Mouse (Mus musculus) spleen, embryonic (tissue): ENCODE data around the gene Krtcap2.

Experiments used
- CTCF ChIA-PET: fragments of 350-600 bp; sonication (Branson Sonifier 250); formaldehyde crosslinking; loops from one replicate; lab custom pipeline; 2022; lab: Charles Lee

Gene Krtcap2

DNA sequence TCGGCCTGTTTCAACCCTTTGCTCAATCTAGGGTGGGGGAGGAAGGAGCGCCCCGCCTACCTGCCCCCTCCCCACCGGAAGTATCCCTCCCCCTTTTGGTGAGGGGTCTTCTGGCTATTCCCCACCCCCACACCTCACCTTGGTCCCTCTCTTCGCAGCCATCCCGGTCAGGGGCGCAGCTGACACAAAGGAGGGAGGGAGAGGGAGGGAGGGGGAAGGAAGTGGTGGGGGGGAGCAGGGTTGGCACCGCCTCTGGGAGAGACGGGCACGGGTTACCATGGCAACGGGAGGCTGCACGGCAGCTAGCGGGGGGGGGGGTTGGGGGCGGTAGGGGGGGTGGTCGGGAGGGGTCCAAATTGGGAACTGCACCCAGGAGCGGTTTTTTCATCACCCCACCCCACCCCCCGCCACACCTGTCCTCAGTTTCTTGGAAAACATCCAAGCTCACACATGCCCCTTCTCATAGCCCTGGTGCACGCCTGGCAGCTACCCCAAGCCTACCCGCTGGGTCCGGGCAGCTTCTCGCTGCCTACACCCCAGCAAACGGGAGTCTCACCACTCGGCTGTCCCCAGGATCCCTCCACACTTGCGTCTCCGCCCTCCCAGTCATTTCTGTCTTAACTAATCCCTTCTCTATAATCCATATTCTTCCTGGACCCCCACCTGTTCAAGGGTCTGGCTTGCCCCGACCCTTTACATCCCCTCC is 631 bp upstream of the Krtcap2 start:
- CTCF ChIA-PET = interaction anchor here (0.6 to 1.5 kb wide), 6 partner anchors 11 to 973 kb away, joined by 4 to 6 read pairs (median 5); partner anchors contain the start of gene Efna1

DNA sequence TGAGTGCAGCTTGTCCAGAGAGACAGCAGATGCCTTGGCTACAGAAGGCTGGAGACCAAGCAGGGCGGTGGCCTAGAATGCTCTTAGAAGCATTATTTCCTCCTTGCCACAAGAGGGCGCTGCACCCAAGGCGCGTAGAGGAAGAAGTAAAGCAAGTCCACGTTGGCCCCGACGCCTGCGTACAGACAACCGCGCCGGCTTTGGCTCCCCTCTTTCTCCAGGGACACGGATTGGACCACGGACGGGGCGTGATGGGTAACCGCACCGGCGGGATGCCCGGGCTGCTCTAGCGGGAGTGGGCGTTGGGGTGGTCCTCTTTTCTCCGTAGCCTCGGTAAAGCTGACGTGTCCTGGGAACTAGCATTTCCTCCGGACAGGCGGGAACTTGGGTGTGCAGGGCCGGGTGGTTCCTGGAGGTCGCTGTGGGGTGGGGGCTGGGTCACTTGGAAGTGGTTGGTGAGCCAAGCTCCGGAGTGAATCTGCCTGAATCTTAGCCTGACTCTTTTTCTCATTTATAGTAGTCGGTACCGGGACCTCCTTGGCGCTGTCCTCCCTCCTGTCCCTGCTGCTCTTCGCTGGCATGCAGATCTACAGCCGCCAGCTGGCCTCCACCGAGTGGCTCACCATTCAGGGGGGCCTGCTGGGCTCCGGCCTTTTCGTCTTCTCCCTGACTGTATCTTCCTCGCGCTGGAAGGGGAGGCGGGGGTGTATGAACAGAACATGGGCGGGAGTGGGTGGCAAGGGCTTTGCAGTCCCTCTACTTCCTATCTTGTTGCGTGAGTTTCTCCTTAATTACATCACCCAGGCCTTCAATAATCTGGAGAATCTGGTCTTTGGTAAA is 715 bp downstream of the Krtcap2 start, which contains the start of gene Trim46:
TSS of gene Trim46 (minus strand) at position 49 of the 840 bp plus-strand sequence.
- CTCF ChIA-PET = interaction anchor here (0.6 to 1.5 kb wide), 5 partner anchors 20 to 358 kb away, joined by 3 to 6 read pairs (median 5); partner anchors contain the start of genes Efna1 and Gba

DNA sequence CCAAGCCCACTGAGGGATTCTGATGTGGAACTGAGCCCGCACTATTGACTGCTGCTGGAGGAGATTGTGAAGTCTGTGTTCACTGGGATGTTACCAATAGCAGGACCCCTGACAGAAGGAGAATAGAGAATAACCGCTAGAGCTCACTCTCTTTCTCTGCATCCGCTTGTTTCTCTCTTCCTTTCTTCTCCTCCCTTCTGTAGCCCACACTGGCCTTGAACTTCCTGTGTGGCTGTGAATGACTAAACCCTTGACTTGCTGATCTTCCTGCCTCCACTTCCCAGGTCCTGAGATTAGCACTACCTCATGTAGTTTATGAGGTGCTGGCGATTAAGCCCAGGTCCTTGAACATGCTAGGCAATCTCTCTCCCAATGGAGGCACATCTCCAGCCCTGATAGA is 1.7 kb downstream of the Krtcap2 start:
- CTCF ChIA-PET = no interaction called here

DNA sequence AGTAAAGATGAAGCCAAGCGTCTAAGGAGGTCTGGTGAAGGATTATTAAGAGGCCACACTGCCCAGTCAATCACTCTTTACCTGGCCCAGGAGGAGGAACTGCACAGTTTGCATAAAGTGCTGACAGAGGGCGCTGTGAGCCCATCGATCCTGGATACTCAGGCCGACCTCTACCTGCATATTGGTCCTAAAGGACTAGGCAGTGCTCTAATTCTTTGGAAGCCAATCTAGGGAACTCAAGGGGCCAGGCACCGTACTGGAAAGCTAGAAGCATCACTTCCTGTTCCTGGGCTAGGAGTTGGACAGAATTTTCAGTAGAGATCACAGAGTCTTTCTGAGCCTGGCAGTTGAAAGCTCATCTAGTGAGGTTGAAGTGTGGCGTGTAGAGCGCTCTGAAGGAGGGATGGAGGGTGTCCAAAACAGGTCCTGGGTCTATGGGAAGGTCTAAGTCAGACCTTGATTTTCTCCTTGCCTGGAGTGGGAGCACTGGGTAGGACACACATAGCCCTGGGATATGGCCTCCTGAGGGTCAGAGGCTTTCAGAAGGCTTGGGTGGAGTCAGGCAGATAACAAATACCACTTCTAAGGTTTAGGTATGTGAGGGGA is 4.8 kb downstream of the Krtcap2 start:
- CTCF ChIA-PET = interaction anchor here (0.6 to 2.5 kb wide), 4 partner anchors 20 to 54 kb away, joined by 3 to 12 read pairs (median 4); partner anchors contain the start of genes Efna1 and Slc50a1

DNA sequence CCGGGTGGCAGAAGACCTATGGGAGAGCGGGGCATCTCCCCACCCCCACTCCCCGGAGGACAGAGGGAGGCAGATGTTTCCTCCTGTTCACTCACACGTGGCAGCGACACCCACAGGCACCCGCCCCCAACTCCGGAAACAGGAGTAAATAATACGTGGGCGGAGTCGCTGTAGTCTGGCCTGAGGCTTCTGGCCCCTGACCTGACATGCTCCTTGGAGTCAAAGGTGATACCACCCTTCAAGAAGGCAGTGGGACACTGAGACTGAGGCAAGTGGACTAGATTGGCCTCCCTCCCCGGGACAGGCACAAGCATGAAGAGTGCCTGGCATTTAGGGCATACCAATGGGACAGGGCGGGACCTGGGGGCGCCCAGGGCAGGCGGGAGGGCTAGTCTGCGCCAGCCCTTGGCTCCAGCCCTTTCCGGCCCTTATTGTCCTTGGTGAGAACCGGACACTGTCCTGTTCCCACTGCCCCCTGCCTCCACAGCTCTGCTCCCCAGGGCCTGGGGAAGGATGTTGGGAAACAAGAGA is 5.7 kb downstream of the Krtcap2 start:
- CTCF ChIA-PET = interaction anchor here (0.5 to 2.5 kb wide), 4 partner anchors 19 to 192 kb away, joined by 3 to 12 read pairs (median 6); partner anchors contain the start of genes Efna1 and Slc50a1

DNA sequence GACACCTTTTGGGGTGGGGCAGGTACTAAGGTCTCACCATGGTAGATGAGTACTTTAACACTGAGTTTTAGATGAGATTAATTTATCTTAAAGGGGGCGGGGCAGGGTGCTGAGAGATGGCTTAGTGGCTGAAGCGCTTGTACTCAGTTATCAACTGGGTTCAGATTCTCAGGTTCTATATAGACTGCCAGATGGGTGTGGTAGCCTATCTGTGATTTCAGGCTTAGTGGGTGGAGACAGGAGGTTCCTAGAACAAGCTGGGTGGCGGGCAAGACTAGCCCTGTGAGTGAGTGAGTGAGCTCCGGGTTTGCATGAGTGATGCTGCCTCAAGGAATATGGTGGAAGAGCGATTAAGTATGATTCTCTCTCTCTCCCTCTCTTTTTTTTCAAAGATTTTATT is 9.2 kb downstream of the Krtcap2 start:
- CTCF ChIA-PET = no interaction called here

DNA sequence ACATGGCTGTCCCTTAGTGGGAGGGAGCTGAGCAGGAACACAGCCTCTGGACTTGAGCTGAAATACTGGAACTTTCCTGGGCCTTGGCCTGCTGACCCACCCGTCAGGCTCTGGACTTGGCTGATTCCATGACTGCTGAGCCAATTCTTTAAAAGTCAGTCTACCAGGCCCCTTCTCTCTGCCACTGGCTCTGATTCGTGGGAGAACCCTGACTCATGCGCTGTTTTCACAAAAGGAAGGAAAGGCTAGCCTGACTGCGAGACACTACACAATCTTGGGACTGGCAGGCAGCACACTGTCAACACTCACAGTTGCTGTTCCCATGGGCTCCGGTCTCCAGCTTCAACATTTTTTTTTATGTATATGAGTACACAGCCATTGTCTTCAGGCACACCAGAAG is 10.4 kb downstream of the Krtcap2 start:
- CTCF ChIA-PET = no interaction called here

DNA sequence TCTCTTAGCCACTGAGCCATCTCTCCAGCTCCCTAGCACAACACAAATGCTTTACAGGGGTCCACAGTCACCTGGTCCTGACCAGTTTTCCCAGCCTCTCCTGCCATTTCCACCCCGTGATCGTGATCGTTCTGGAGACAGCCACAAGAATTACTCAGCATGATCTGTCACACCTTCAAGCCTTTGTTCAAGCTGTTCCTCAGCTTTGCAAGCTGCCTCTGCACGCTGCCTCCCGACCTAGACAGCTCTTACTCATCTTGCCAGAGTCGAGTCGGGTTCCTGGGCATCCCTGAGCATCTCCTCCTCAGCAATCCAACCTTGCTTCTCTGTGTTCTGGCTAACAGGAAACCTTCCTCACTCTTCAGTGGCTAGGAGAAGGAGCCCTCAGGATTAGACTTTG is 13.3 kb downstream of the Krtcap2 start, which contains the start of gene Dpm3:
TSS of gene Dpm3 (plus strand) at position 283 of the 400 bp plus-strand sequence.
- CTCF ChIA-PET = no interaction called here

DNA sequence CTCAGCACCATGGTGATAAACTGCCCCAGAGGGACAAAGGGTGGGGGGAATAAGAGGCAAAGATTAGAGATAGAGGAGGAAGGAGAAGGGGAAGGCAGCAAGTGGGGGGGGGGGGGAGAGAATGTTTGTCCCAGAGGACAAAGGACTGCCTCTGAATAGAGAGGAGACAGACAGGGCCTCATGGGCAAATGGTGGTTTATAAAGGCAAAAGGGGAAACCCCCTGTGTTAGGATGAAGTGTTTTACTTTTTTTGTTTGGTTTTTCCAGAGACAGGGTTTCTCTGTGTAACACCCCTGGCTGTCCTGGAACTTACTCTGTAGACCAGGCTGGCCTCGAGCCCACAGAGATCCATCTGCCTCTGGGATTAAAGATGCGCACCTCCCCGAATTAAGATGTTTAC is 14.4 kb downstream of the Krtcap2 start:
- CTCF ChIA-PET = no interaction called here

DNA sequence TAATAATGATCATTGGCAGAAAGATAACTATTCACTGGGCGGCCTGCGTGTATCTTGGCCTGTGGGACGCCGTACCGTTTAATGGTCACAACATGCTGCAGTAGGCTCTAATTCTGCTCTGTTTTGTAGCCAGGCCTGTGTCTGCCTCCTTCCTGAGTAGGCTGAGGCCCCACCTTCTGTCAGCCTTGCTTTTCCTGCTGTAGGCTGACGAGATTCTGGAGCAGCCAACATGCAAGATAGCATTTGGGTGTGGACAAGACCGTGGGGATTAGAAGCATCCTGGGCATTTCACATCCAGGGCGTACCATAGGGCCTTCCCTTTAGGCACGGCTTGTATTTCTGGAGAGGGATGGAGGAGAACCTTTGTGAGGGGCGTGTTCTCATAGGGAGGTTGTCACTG is 16.7 kb downstream of the Krtcap2 start:
- CTCF ChIA-PET = interaction anchor here (0.7 kb wide), 1 partner anchor 70 kb away, joined by 6 read pairs; no protein-coding TSS in a partner anchor

DNA sequence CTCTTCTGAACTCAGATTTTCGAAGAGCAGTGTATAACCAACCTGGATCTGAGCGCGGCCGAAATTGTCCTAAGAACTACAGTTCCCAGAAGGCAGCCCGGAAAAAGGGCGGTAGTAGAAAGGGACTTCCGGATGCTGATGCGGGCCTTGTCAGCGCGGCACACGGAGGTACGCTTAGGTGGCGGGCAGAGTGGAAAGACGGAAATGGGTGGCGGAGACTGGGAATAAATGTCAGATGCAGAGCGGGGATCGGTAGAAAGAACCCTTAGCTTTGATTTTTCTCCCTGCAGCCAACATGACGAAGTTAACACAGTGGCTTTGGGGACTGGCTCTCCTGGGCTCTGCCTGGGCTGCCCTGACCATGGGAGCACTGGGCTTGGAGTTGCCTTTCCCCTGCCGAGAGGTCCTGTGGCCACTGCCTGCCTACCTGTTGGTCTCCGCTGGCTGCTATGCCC is 20.7 kb downstream of the Krtcap2 start:
- CTCF ChIA-PET = interaction anchor here (0.5 to 1.2 kb wide), 4 partner anchors 15 to 716 kb away, joined by 3 to 6 read pairs (median 4); no protein-coding TSS in a partner anchor

DNA sequence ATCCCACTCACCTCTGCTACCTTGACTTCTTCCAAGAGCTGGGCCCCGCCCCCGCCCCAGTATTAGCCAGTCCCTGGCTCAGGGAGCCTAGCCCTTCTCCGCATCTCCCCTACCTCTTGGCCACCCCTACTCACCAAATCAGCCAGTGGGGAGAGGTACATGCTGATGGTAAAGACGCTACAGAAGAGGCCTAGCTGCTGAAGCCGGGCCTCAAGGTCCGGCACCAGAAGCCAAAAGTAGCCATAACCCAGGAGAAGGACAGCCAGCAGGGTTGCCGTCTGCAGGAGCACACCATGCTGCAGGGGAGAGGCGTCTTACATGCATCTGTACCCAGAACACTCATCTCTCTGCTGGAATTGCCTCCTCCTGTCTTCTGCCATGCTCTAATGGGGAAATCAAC is 23.1 kb downstream of the Krtcap2 start:
- CTCF ChIA-PET = no interaction called here

DNA sequence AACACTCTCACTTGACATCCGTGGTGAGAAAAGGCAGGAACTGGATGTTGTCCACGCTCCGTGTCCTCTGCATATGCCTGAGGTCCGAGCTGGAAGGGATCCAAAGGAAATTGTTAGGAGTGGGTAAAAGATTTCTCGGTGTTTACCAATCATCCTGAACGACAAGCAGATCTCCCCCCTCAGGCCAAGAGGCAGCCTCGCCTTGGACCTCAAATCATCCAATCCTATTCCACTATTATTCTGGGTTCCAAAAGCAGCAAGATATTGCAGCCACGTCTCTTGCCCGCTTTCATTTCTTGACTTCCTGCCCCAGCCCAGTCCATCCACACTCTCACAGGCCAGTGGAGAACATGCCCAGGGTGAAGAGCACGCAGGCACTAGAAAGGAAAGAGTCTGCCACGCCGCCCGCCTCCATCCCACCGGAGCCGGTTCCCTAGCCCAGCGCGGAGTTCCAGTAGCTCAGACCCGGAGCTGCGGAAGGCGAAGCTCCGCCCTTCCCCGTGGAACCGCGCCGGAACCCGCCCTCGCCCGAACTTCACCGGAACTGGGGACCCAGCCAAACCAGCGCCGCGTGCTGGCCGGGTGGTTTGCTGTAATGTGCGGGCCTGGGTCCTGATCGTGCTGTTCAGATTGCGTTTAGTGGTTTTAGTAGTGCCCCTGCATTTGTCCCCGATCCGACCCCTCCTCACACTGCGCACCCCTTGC is 24.4 kb downstream of the Krtcap2 start, which contains the start of gene Slc50a1:
TSS of gene Slc50a1 (minus strand) at position 520 of the 705 bp plus-strand sequence.
- CTCF ChIA-PET = interaction anchor here (0.6 to 1.3 kb wide), 3 partner anchors 19 to 49 kb away, joined by 3 to 7 read pairs (median 4); no protein-coding TSS in a partner anchor

DNA sequence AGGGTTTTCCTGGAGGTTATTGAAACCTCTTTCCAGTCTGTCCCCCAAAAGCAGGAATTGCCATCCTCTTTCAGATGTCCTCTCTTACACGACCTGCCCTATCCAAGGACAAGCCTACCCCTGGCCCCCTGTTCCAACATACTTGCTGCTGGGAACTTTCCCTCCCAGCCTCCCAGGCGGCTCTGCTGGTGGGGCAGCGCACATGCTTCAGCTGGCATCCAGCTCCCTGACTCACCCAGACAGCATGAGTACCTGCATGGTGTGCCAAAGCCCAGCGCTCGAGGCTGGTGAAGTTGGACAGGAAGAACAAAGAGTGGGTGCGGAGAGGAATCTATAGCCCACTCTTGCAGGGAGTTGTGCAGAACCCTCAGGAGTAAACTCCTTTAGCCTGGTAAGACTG is 25.1 kb downstream of the Krtcap2 start:
- CTCF ChIA-PET = interaction anchor here (1.0 to 1.3 kb wide), 2 partner anchors 20 to 28 kb away, joined by 3 to 4 read pairs; no protein-coding TSS in a partner anchor

DNA sequence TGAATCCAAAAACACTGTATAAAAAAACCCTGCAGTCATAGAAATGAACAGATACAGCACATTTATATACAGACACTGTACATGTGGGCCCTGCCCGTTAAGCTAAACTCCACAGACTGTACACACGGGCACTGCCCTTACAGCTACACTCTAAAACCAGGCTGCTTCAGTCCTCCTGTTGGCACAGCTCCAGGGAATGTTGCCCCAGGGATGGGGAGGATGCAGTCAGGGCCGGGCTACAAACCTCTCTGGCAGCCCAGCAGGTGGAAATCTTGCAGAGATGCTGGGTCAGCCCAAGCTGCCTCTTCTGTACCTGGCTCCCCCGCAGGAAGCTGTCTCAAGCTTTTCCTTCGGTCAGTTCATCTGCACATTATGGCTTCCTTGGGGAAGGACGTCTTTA is 26.0 kb downstream of the Krtcap2 start:
- CTCF ChIA-PET = interaction anchor here (1.3 kb wide), 1 partner anchor 27 kb away, joined by 4 read pairs; no protein-coding TSS in a partner anchor

DNA sequence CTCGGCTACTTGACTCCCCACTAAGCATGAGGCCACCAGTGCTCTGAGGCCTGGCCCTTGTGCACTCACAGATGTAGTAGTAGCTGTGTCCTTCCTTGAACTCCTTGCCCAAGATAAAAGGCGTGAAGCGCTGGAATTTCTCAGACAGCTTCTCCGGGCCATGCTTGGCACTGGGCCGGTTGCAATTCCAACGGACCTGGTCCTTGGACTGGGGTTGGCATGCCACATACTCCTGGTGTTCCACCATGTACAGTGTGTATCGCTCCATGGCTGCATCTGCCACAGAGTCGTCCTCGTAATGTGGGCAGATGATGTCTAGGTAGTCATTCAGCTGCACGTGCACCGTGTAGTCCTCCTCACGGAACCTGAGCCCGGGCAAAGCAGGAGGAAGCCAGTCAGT is 30.3 kb downstream of the Krtcap2 start:
- CTCF ChIA-PET = no interaction called here

DNA sequence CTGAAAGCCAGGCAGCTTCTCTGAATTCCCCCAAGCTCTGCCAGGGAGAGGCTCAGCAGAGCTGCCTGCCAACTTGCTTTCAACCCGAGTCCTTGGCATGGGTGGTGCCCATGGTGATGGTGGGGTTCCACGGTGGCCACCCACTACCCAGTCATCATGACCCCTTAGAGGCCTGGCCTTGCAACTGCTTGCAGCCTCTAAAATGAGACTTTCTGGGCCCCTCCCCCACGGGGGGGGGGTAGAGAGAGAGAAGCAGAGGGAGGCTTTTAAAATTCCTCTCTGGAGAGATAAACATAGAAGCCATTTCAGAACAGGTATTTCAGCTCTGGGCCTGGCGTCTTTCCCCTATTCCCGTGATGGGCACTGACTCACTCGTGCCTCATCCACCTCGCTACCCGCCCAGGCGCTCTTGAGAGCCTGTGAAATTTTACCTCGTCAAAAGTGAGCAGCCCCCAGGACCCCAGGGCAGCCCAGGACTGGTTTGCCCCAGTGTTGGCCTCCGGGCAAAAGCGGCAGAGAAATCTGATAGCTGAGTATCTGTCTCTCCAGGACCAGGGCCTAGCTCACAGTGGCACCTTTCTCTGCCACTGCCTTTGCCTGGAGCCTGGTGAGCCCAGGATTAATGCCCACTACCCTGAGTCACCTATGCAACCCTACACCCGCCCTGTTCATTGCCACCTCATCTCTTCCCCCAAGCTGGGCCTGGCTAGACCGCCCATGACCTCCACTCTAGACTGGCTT is 31.7 kb downstream of the Krtcap2 start:
- CTCF ChIA-PET = no interaction called here

DNA sequence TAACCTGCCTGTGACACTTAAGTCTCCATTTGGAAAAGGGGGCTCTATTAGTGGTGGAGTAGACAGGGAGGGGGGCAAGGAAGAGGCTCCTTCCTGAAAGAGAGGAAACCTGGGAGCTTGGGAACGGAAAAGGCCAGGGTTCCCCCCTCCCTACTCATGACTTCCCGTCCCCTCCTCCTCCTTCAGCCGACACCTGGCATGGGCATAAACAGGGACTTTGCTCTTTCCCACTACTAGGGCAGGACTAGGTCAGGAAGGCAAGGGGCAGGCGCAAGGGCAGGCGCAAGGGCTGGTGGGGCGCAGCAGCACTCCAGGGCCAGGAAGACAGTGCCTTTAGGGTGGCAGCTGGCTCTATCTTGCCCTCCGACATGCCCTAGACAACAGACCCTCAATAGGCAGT is 32.3 kb downstream of the Krtcap2 start:
- CTCF ChIA-PET = no interaction called here

DNA sequence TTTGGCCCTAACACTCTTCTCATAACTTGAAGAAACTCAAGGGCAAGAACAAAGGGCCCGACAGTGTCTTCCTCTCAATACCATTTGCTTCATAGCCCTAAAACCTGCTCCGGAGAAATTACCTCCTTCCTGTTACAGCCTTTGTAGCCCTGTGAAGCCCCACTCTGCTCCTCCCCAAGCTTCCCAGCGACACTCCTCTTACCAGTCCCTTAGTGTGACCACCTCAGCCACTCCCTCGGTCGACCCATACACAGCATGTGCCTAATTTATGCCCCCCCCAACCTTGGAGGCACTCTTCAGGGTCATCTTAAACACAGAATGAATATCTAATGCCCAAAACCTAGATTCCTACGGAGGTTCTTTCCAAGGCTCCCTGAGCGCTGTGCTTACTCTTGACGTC is 32.9 kb downstream of the Krtcap2 start:
- CTCF ChIA-PET = no interaction called here
